Mouse (Mus musculus): ENCODE results near the gene Slc35f2.

The Slc35f2 gene

DNA sequence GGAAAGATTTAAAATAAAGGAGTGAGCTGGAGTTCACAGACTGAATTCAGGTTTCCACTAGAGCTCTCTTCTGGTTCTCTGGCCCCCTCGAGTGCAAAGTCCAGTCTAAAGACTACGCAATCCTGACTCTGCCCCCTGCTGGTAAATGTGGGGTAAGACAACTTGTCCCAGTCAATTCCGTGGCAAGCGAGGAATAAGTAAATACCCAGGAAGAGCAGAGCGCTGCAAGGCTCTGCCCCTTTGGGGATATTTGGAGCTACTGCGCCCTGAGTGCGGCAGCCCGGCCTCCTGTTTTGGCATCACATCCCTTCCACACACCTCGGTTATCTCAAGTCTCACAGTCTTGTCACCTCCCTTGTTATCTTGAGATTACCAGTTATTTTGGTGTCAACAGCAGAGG lies 54.0 kb downstream of the Slc35f2 start:
- no peak for DNase-seq (ENCODE audit: extremely low read depth, insufficient read length, low spot score)

DNA sequence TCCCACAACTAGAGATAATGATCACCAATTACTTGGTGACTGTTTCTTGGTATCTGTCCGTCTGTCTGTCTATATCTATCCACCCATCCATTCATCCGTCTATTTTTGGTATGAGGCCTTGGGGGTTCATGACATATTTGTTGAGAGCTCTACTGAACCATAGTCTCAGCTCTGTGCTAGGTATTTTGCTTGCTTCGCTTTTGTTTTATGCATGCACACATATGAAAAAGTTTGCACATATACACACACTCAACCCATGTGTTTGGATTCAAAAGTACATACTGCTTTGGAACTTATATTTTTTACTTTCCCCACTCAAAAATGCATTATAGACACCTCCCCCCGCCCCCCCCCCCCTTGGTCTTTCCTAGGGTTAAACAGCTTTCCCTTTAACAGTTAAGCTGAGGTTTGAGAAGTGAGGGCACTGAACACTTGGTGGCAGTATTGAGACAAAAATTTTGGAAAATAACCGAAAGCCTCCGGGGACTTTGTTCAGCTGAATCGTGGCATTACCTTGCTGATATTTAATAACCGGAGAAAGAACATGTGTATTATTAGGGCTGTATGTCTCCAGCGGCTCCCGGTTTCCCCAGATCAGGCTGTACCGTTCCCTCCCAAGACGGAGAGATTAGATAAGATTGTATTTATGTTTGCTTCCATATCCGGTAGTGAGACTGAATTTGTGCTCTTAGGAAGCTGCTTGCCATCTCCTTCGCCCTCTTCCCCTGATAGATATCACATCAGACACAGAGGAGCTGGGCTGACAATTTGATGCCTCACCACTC lies 57.9 kb downstream of the Slc35f2 start:
- DNase-seq (ENCODE audit: extremely low read depth, insufficient read length, low spot score): peak; percentile 11

DNA sequence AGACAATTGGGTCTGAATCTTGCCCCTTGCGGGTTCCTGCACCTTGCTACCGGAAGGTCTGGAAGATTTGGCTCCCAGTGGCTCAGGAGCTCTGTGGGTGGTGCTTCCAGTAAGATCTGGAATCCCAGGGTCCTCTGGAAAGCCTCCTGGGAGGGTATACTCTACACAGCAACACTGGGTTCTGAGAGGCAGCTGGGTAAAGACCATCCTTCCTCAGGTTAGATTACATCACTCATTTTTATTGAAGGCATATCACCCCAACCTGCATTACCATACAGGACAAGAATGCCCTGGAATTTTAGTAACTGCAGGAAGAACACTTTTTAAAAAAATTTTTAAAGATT lies 58.5 kb downstream of the Slc35f2 start:
- no peak for DNase-seq (ENCODE audit: extremely low read depth, insufficient read length, low spot score)

DNA sequence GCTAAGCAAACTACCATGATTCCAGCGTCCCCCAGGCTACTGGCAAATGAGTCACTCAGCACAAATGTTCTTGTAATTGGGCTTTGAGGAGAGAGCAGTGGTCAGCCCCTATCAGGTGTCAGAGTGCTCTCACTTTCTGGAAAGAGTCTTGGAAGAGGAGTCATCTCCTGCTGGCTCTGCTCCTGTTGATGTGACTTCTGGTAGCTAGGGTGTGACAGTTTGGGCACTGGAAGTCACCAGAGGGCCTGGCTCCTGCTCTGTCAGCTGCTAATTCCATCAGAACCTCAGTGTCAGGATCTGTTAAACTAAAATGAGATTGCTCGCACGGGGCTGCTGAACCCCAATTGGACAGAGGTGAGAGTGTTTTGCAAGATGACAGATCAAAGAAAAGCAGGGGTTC lies 63.7 kb downstream of the Slc35f2 start:
- DNase-seq (ENCODE audit: extremely low read depth, insufficient read length, low spot score): no peak

DNA sequence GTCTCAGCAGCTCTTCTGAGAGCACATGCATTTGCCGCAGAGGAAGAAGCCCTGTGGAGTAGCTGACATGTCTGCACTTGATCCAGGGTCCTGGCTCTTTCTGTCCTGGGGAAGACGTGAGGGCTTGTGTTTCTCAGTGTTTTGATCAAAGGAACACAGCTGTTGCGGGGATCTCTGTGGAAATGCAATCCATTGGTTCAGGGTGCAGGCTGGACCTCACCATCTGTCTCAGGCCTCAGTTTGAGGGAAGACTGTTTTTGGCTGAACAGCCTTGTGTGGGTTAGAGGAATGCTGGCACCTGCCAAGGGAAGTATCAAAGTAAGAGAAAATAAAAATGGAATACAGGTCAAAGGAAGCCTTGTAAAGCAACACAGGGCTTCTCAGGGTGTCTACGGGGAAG lies 64.6 kb downstream of the Slc35f2 start:
- no peak for DNase-seq (ENCODE audit: extremely low read depth, insufficient read length, low spot score)

DNA sequence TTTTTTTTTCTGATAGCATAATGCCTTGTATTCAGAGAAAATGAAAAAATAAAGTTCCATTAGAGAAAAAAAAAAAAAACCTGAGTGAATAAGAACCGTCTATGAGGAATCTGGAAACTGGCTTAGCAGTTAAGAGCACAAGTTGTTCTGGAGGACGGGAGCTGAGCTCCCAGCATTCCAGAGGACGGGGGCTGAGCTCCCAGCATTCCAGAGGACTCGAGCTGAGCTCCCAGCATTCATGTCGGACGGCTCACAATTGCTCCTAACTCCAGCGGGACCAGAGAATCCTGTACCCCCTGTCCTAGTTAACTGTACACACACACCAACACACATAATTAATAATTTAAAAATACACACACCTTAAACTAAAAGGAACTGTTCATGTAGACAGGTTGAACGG lies 67.5 kb downstream of the Slc35f2 start:
- DNase-seq (ENCODE audit: extremely low read depth, insufficient read length, low spot score): no peak

DNA sequence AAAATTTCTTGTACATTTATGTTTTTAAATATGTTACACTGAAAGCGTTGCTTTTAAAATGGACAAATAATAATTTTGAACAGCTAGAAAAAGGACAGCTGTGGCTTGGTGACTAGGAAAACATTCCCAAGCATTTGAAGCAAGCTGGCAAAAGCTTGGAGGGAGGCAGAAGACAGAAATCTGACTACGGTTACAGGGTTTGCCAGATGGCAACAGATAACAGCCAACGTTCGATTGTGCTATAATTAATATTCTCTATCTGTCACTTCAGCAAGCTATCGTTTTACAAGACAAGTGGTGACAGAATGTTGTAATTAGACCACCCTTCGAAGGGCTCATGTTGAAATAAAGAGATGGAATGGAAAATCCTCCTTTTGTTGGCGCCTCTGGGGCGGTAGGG lies 77.2 kb downstream of the Slc35f2 start:
- DNase-seq (ENCODE audit: extremely low read depth, insufficient read length, low spot score): no peak

DNA sequence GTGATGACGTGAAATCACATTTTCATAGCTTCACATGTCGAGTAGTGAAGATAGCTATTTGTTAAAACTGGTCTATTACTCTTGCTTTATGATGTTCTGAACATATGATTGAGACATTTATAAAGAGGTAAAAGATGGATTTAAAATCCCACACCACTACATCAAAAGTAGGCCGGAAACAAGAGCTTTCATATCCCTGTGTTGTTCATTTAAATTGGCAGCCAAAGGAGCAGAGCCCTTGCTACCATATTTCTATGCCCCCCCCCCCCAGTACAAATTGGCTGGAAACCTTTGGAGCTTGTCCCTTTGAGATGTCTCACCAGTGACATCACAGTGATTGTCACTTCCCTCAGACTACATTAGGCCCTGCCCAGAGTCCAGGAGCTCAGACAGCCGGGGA lies 78.5 kb downstream of the Slc35f2 start, which contains the start of gene Sln:
Sln (plus strand) TSS at position 301 of the 400 bp plus-strand sequence.
- no peak for DNase-seq (ENCODE audit: extremely low read depth, insufficient read length, low spot score)

DNA sequence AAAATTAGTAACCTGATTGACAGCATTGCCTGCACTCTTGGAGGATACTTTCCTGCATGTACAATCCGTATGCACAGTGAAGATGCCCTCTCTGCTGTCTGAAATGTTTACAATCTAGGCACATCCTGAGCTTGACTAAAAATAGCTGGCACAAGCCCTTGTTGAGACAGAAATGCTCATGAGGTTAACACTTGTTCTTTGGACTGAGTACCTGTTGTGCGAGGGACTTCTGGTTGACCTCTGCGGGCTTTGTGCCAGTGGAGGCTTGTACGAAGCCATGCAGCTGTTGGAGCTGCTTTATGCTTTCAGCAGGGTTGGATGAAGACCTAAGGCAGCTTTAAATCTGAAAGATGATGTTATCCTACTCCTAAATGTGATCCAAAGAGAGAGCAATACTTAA lies 80.8 kb downstream of the Slc35f2 start:
- no peak for DNase-seq (ENCODE audit: extremely low read depth, insufficient read length, low spot score)

DNA sequence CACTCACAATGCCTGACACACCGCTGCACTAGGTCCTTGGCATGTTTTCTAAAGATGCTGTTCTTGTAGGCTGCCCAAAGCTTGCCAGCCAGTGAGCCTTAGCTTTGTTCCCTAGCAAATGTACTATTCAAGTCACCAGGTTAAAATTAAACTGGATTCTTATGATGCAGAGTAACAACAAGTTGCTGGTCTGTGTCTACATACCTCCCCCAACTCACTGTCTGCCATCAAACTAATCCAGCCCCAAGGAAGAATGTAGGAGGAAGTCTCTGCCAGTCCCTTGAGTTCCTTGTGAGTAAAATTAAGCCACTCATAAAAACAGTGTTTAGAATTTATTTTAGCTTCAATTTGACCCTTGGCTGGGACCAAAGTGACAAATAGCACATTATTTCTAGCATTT lies 82.3 kb downstream of the Slc35f2 start:
- DNase-seq (ENCODE audit: extremely low read depth, insufficient read length, low spot score): no peak

DNA sequence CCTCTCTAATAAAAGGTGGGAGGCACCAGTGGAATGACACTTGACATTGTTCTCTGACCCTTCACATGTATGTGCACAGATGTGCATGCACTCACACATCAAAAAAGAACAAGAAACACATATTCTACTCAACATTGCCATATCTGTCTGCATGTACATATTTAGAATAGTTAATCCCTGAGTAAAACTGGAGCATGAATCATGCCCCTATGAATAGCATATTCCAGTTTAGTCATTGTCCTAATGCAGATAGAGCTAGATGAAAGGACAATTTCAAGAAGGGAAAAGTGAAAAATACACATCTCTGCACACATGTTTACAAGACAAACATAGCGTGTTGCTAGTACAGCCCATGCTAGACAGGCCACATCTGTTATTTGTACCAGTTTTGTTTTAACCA lies 83.2 kb downstream of the Slc35f2 start:
- no peak for DNase-seq (ENCODE audit: extremely low read depth, insufficient read length, low spot score)

DNA sequence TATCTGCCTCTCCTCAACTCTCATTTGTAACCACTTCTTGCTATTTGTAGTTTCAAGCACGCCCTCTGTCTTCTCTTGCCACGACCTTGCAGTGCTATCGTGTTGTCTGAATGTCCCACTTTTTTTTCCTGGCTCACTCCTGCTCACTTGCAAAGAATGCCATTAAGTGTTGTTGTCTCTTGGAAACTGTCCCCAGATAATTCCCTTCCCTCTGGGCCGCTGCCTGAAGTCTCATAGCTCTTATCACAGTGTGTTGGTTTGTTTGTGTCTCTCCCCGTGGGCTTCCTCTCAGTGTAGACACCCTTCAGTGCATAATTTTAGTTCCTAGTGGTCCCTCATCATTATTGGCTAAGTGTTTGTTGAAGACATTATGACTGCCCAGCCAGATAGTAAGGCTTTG lies 86.5 kb downstream of the Slc35f2 start:
- no peak for DNase-seq (ENCODE audit: extremely low read depth, insufficient read length, low spot score)
